ENCODE assay signal across 8 mouse cellular contexts in the genomic region with DNA sequence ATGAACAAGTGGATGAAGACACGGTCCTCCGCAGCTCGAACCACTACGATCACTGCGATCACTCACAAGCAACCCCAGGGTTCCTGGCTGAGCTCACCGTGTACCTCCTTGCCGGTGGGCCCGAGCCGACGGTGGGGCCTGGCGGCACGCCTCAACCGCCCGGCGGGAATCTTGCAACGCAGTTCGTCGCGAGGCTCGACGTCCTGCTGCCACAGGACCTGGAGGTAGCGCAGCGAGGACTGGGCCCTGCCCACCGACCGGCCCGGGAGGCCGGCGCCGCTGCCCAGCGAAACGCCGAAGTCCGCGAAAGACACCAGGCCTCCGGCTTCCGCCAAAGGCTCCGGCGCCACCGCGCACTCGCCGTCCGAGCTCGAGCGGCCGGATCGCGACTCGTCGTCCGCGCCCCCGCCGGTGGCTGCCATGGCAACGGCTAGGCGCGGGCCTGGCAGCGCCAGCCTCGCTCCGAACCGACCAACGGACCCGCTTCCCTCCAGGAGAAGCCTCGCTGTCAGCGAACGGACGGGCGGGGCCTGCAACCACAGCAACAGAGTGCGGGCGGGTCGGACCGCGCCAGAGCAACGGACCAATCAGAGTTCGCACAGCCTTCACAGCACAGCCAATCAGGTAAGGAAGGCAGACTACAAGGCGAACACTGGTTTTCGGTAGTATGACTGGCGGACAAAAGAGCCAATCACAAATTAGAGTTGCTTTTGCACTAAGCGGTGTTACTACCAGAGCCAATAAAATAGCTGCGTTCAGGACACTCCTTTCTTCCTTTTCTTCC. TPM values are rescaled to one million over a fixed set of nuclear protein-coding genes. Genes with fewer than 3 reads are reported as not detected.
DNase-seq lines count a peak whose midpoint lies in the region; ATAC-seq and TF ChIP-seq lines count a peak whose summit lies in the region.

A gene (minus strand): TSS at position 518 of the 784 bp plus-strand sequence.

- no peak for TF ChIP-seq CTCF in bone marrow, adult 2 months (IDR thresholded peaks at IDR 0.05; ENCODE audit: control insufficient read depth, insufficient read depth, low read length)
- no peak for TF ChIP-seq CTCF in midbrain, postnatal 0 days (IDR thresholded peaks at IDR 0.05)

- peak within 1 kb of the TSS; percentile 88 for H3K27ac ChIP-seq in bone marrow, adult 2 months (ENCODE audit: control insufficient read depth, insufficient read depth, low read depth, low read length, poor library complexity)
- H3K27ac ChIP-seq in embryonic facial prominence, embryonic 15.5 days (replicated peaks): peak within 1 kb of the TSS; percentile 68
- peak within 1 kb of the TSS; percentile 74 for H3K27ac ChIP-seq in limb, embryonic 14.5 days (replicated peaks; ENCODE audit: low read depth, low read length)
- H3K27ac ChIP-seq in midbrain, postnatal 0 days (ENCODE audit: low read depth, low read length): peak within 1 kb of the TSS; percentile 73

- peak; percentile 100 for DNase-seq in 416B (ENCODE audit: low read depth)
- DNase-seq in heart, adult 8-10 months (ENCODE audit: low spot score): peak; percentile 99
- peak; percentile 100 for DNase-seq in kidney, adult 9 months
- peak; percentile 100 for DNase-seq in limb, embryonic 14.5 days (ENCODE audit: low spot score)
- peak; percentile 100 for DNase-seq in midbrain, postnatal 0 days (ENCODE audit: low spot score)
- peak; percentile 90 to 94 for DNase-seq in spleen, postnatal 14 days (ENCODE audit: low spot score in 2 of 2)

- H3K4me1 ChIP-seq in bone marrow, adult 2 months (ENCODE audit: control insufficient read depth, insufficient read depth, low read length): peaks cover 5% of the 10 kb centered on the region
- H3K4me1 ChIP-seq in embryonic facial prominence, embryonic 15.5 days: peaks cover 22% of the 10 kb centered on the region; the same call in 1 of the 2 replicates
- peaks cover 15% of the 10 kb centered on the region for H3K4me1 ChIP-seq in limb, embryonic 14.5 days (ENCODE audit: control insufficient read depth, insufficient read depth, low read length)
- H3K4me1 ChIP-seq in midbrain, postnatal 0 days (ENCODE audit: insufficient read depth, low read length): no peaks in the 10 kb centered on the region

- peak within 1 kb of the TSS; percentile 83 for H3K9ac ChIP-seq in embryonic facial prominence, embryonic 15.5 days
- H3K9ac ChIP-seq in limb, embryonic 14.5 days (ENCODE audit: low read depth, low read length, severe bottlenecking): peak within 1 kb of the TSS; percentile 70
- peak within 1 kb of the TSS; percentile 86 for H3K9ac ChIP-seq in midbrain, postnatal 0 days (replicated peaks; ENCODE audit: low read length, poor library complexity, severe bottlenecking)

- peak; percentile 100 for ATAC-seq in embryonic facial prominence, embryonic 15.5 days (ENCODE audit: insufficient number of reproducible peaks, low FRiP score, low TSS enrichment, low read depth)
- ATAC-seq in limb, embryonic 14.5 days (ENCODE audit: low FRiP score, low read depth): peak; percentile 100
- ATAC-seq in midbrain, postnatal 0 days (ENCODE audit: low FRiP score): peak; percentile 99

- TF ChIP-seq POLR2A in bone marrow, adult 2 months (IDR thresholded peaks at IDR 0.05; ENCODE audit: borderline replicate concordance, control insufficient read depth, low read depth, low read length): peak; percentile 96
- TF ChIP-seq POLR2A in limb, embryonic 14.5 days (IDR thresholded peaks at IDR 0.05; ENCODE audit: borderline replicate concordance, extremely low read depth, insufficient read depth, insufficient read length): no peak

- H3K9me3 ChIP-seq in embryonic facial prominence, embryonic 15.5 days (replicated peaks): no peaks in the 10 kb centered on the region
- no peaks in the 10 kb centered on the region for H3K9me3 ChIP-seq in limb, embryonic 14.5 days (ENCODE audit: control insufficient read depth, low read length)
- no peaks in the 10 kb centered on the region for H3K9me3 ChIP-seq in midbrain, postnatal 0 days (ENCODE audit: low read length)

- H3K36me3 ChIP-seq in embryonic facial prominence, embryonic 15.5 days: peaks cover 35% of the 10 kb centered on the region
- peaks cover 34% of the 10 kb centered on the region for H3K36me3 ChIP-seq in limb, embryonic 14.5 days (ENCODE audit: control insufficient read depth, insufficient read depth, low read length)
- H3K36me3 ChIP-seq in midbrain, postnatal 0 days (ENCODE audit: insufficient read depth, low read length): peaks cover 25% of the 10 kb centered on the region

- peak within 1 kb of the TSS; percentile 66 for H3K4me2 ChIP-seq in embryonic facial prominence, embryonic 15.5 days (replicated peaks)
- H3K4me2 ChIP-seq in limb, embryonic 14.5 days (replicated peaks; ENCODE audit: low read depth, low read length, severe bottlenecking): peak within 1 kb of the TSS; percentile 72
- peak within 1 kb of the TSS; percentile 66 for H3K4me2 ChIP-seq in midbrain, postnatal 0 days (ENCODE audit: low read depth, low read length, poor library complexity, severe bottlenecking)

- H3K27me3 ChIP-seq in embryonic facial prominence, embryonic 15.5 days: no peaks in the 10 kb centered on the region
- H3K27me3 ChIP-seq in limb, embryonic 14.5 days (ENCODE audit: control insufficient read depth, insufficient read depth, low read length): no peaks in the 10 kb centered on the region
- H3K27me3 ChIP-seq in midbrain, postnatal 0 days (ENCODE audit: insufficient read depth, low read length): no peaks in the 10 kb centered on the region

- peak within 1 kb of the TSS; percentile 97 for H3K4me3 ChIP-seq in bone marrow, adult 2 months (replicated peaks; ENCODE audit: control insufficient read depth, low read depth, low read length)
- H3K4me3 ChIP-seq in embryonic facial prominence, embryonic 15.5 days (replicated peaks): peak within 1 kb of the TSS; percentile 95
- H3K4me3 ChIP-seq in limb, embryonic 14.5 days (replicated peaks; ENCODE audit: low read length): peak within 1 kb of the TSS; percentile 80
- H3K4me3 ChIP-seq in midbrain, postnatal 0 days (ENCODE audit: low read depth, low read length): peak within 1 kb of the TSS; percentile 93

- under 1% methylated on average over 79 of the region's 80 CpGs for WGBS in bone marrow, adult 2 months
- under 1% methylated on average over 80 of the region's 80 CpGs for WGBS in embryonic facial prominence, embryonic 15.5 days
- WGBS in limb, embryonic 14.5 days: 0% methylated on average over 46 of the region's 80 CpGs
- under 1% methylated on average over 68 of the region's 80 CpGs for WGBS in midbrain, postnatal 0 days

RNA-seq across cellular contexts. Expression of the gene that starts here (rescaled TPM):
- polyA plus RNA-seq in bone marrow, adult 2 months (2011; ENCODE audit: insufficient read depth, insufficient read length, low replicate concordance, missing spikeins): 27.1 and 43.4 TPM in 2 replicates
- polyA plus RNA-seq in embryonic facial prominence, embryonic 15.5 days (2015; fragmentation: Nextera tagmentation; extraction: Ambion mirVana): 58.7 and 71.7 TPM in 2 replicates
- total RNA-seq in heart, adult 8-10 months (2022): 1 to 10 TPM; 6.3 to 8.0 (median 7.6) TPM
- polyA plus RNA-seq in limb, embryonic 14.5 days (2012; rRNA removed): 58.3 and 72.3 TPM in 2 replicates
- polyA plus RNA-seq in limb, embryonic 14.5 days (2014; fragmentation: Nextera tagmentation; extraction: Ambion mirVana): 44.4 and 54.3 TPM in 2 replicates
- 53.5 and 57.5 TPM in 2 replicates for total RNA-seq in midbrain, postnatal 0 days (2014; rRNA removed)
- polyA plus RNA-seq in midbrain, postnatal 0 days (2015; fragmentation: Nextera tagmentation; extraction: Ambion mirVana): 44.5 and 45.5 TPM in 2 replicates

Comparison
In these comparisons a context has a peak if more than half of its experiments do, and no peak if none do; other contexts are left out.
1. Peak in every context shown above with its lines: DNase-seq, ATAC-seq, H3K4me3 ChIP-seq and H3K27ac ChIP-seq.